Mouse (Mus musculus) spleen, embryonic (tissue): ENCODE results near the gene Rab36.

Source experiments
- CTCF ChIA-PET: fragments of 350-600 bp; sonication (Branson Sonifier 250); formaldehyde crosslinking; loops from one replicate; lab custom pipeline; 2022; lab: Charles Lee

Rab36 gene

GRCm38 (mm10) chr10:75036883-75037379 is at the start of gene Rab36:
TSS of gene Rab36 (plus strand) at chr10:75037058.
- CTCF ChIA-PET: interaction anchor here (0.6 to 0.7 kb wide), 2 partner anchors 14 to 186 kb away, joined by 3 to 4 read pairs; no protein-coding TSS in a partner anchor

- CTCF ChIA-PET: no interaction called here
These were observed 49.0 kb upstream of the Rab36 start for GRCm38 (mm10) chr10:74987698-74988470.

- CTCF ChIA-PET: no interaction called here
These were observed 47.0 kb upstream of the Rab36 start for GRCm38 (mm10) chr10:74989814-74990213.

GRCm38 (mm10) chr10:74990584-74991322 is 46.1 kb upstream of the Rab36 start:
- CTCF ChIA-PET: no interaction called here

- CTCF ChIA-PET: no interaction called here
These were observed 42.0 kb upstream of the Rab36 start for GRCm38 (mm10) chr10:74994863-74995262.

GRCm38 (mm10) chr10:74995377-74995776 is 41.5 kb upstream of the Rab36 start:
- CTCF ChIA-PET: no interaction called here

- CTCF ChIA-PET: no interaction called here
These were observed 35.5 kb upstream of the Rab36 start for GRCm38 (mm10) chr10:75001391-75001790.

- CTCF ChIA-PET: no interaction called here
These were observed 32.8 kb upstream of the Rab36 start for GRCm38 (mm10) chr10:75004067-75004466.

GRCm38 (mm10) chr10:75006889-75007662 is 29.8 kb upstream of the Rab36 start:
- CTCF ChIA-PET: no interaction called here

- CTCF ChIA-PET: interaction anchor here (0.5 to 1.6 kb wide), 2 partner anchors 9 to 141 kb away, joined by 3 to 7 read pairs; no protein-coding TSS in a partner anchor
These were observed 26.2 kb upstream of the Rab36 start for GRCm38 (mm10) chr10:75010704-75011103.

- CTCF ChIA-PET: no interaction called here
These were observed 21.4 kb upstream of the Rab36 start for GRCm38 (mm10) chr10:75015465-75015864.

- CTCF ChIA-PET: no interaction called here
These were observed 20.4 kb upstream of the Rab36 start for GRCm38 (mm10) chr10:75016481-75016880.

GRCm38 (mm10) chr10:75020271-75020670 is 16.6 kb upstream of the Rab36 start:
- CTCF ChIA-PET: interaction anchor here (0.7 kb wide), 1 partner anchor 10 kb away, joined by 3 read pairs; no protein-coding TSS in a partner anchor

GRCm38 (mm10) chr10:75021138-75021537 is 15.7 kb upstream of the Rab36 start:
- CTCF ChIA-PET: no interaction called here

GRCm38 (mm10) chr10:75026491-75026890 is 10.4 kb upstream of the Rab36 start:
- CTCF ChIA-PET: no interaction called here

- CTCF ChIA-PET: no interaction called here
These were observed 8.1 kb upstream of the Rab36 start for GRCm38 (mm10) chr10:75028743-75029142.

GRCm38 (mm10) chr10:75029677-75030076 is 7.2 kb upstream of the Rab36 start:
- CTCF ChIA-PET: no interaction called here

GRCm38 (mm10) chr10:75030234-75030633 is 6.6 kb upstream of the Rab36 start:
- CTCF ChIA-PET: no interaction called here

GRCm38 (mm10) chr10:75031345-75032114 is 5.3 kb upstream of the Rab36 start:
- CTCF ChIA-PET: interaction anchor here (0.7 kb wide), 1 partner anchor 467 kb away, joined by 3 read pairs; no protein-coding TSS in a partner anchor

GRCm38 (mm10) chr10:75032395-75032794 is 4.5 kb upstream of the Rab36 start, which contains the start of gene Rsph14:
TSS of gene Rsph14 (minus strand) at chr10:75032586.
- CTCF ChIA-PET: no interaction called here

- CTCF ChIA-PET: interaction anchor here (0.6 kb wide), 1 partner anchor 30 kb away, joined by 3 read pairs; no protein-coding TSS in a partner anchor
These were observed 5.2 kb downstream of the Rab36 start for GRCm38 (mm10) chr10:75042060-75042459.
